Mouse (Mus musculus): ENCODE data around the gene Nin. TPM values are rescaled to one million over a fixed set of nuclear protein-coding genes. Genes with fewer than 3 reads are reported as not detected.

Gene Nin
- polyA plus RNA-seq, 1 experiment from 2014 or later, result 45.3 TPM

- no peak for ATAC-seq
- peak overlapping the region; percentile 81 for H3K4me3 ChIP-seq (replicated peaks; ENCODE audit: low read length)
- H3K36me3 ChIP-seq (ENCODE audit: control insufficient read depth, insufficient read depth), result no peaks in the 10 kb centered on the region
- H3K27ac ChIP-seq (ENCODE audit: low read length), result peak overlapping the region; percentile 92
- H3K9ac ChIP-seq (replicated peaks; ENCODE audit: low read depth, low read length), result peak overlapping the region; percentile 96
- peak overlapping the region; percentile 65 for H3K4me2 ChIP-seq (ENCODE audit: low read length)
- H3K9me3 ChIP-seq (ENCODE audit: control insufficient read depth, low read length), result no peaks in the 10 kb centered on the region
- WGBS, result 11% methylated on average over 23 of the region's 23 CpGs
- peaks cover 41% of the 10 kb centered on the region for H3K4me1 ChIP-seq (replicated peaks; ENCODE audit: control insufficient read depth, insufficient read depth, low read length)
- no peaks in the 10 kb centered on the region for H3K27me3 ChIP-seq (replicated peaks; ENCODE audit: control insufficient read depth, insufficient read depth, low read length)
Measured at GRCm38 (mm10) chr12:70110375-70111116, 3.0 kb downstream of the Nin start.

- ATAC-seq, result no peak
- Histone ChIP-seq H3K27ac (ENCODE audit: low read length) (peak overlapping the region; percentile 92), H3K9me3 (ENCODE audit: control insufficient read depth, low read length) (no peaks in the 10 kb centered on the region), H3K27me3 (replicated peaks; ENCODE audit: control insufficient read depth, insufficient read depth, low read length) (no peaks in the 10 kb centered on the region), H3K4me1 (replicated peaks; ENCODE audit: control insufficient read depth, insufficient read depth, low read length) (peaks cover 47% of the 10 kb centered on the region), H3K9ac (replicated peaks; ENCODE audit: low read depth, low read length) (peak overlapping the region; percentile 96), H3K36me3 (ENCODE audit: control insufficient read depth, insufficient read depth) (no peaks in the 10 kb centered on the region), H3K4me2 (ENCODE audit: low read length) (peak overlapping the region; percentile 65), H3K4me3 (replicated peaks; ENCODE audit: low read length) (peak overlapping the region; percentile 81)
- 40% methylated on average over 6 of the region's 6 CpGs for WGBS
Measured at GRCm38 (mm10) chr12:70109921-70110320, 3.6 kb downstream of the Nin start.

- Histone ChIP-seq H3K9me3 (ENCODE audit: control insufficient read depth, low read length) (no peaks in the 10 kb centered on the region), H3K27ac (ENCODE audit: low read length) (peak overlapping the region; percentile 57), H3K9ac (replicated peaks; ENCODE audit: low read depth, low read length) (peak overlapping the region; percentile 30; the same call in 1 of the 2 replicates), H3K36me3 (ENCODE audit: control insufficient read depth, insufficient read depth) (no peaks in the 10 kb centered on the region), H3K27me3 (replicated peaks; ENCODE audit: control insufficient read depth, insufficient read depth, low read length) (no peaks in the 10 kb centered on the region), H3K4me2 (ENCODE audit: low read length) (peak overlapping the region; percentile 65), H3K4me3 (replicated peaks; ENCODE audit: low read length) (peak overlapping the region; percentile 81), H3K4me1 (replicated peaks; ENCODE audit: control insufficient read depth, insufficient read depth, low read length) (peaks cover 59% of the 10 kb centered on the region)
- ATAC-seq, result peak; percentile 50
- 21% methylated on average over 2 of the region's 2 CpGs for WGBS
Measured at GRCm38 (mm10) chr12:70108104-70108503, 5.4 kb downstream of the Nin start.

GRCm38 (mm10) chr12:70106508-70106907, 7.0 kb downstream of the Nin start:
- Histone ChIP-seq H3K4me1 (replicated peaks; ENCODE audit: control insufficient read depth, insufficient read depth, low read length) (peaks cover 65% of the 10 kb centered on the region), H3K9ac (replicated peaks; ENCODE audit: low read depth, low read length) (no peak overlapping the region), H3K9me3 (ENCODE audit: control insufficient read depth, low read length) (no peaks in the 10 kb centered on the region), H3K27ac (ENCODE audit: low read length) (peak overlapping the region; percentile 62), H3K36me3 (ENCODE audit: control insufficient read depth, insufficient read depth) (peaks cover 2% of the 10 kb centered on the region; the same call in 1 of the 2 replicates), H3K4me3 (replicated peaks; ENCODE audit: low read length) (peak overlapping the region; percentile 15; the same call in 1 of the 2 replicates), H3K27me3 (replicated peaks; ENCODE audit: control insufficient read depth, insufficient read depth, low read length) (no peaks in the 10 kb centered on the region), H3K4me2 (ENCODE audit: low read length) (peak overlapping the region; percentile 65)
- WGBS, result 37% methylated on average over 9 of the region's 9 CpGs
- ATAC-seq, result no peak

GRCm38 (mm10) chr12:70105885-70106284, 7.6 kb downstream of the Nin start:
- Histone ChIP-seq H3K4me3 (replicated peaks; ENCODE audit: low read length) (peak overlapping the region; percentile 15; the same call in 1 of the 2 replicates), H3K4me2 (ENCODE audit: low read length) (peak overlapping the region; percentile 65), H3K27me3 (replicated peaks; ENCODE audit: control insufficient read depth, insufficient read depth, low read length) (no peaks in the 10 kb centered on the region), H3K4me1 (replicated peaks; ENCODE audit: control insufficient read depth, insufficient read depth, low read length) (peaks cover 65% of the 10 kb centered on the region), H3K36me3 (ENCODE audit: control insufficient read depth, insufficient read depth) (peaks cover 3% of the 10 kb centered on the region; the same call in 1 of the 2 replicates), H3K9me3 (ENCODE audit: control insufficient read depth, low read length) (no peaks in the 10 kb centered on the region), H3K27ac (ENCODE audit: low read length) (peak overlapping the region; percentile 62), H3K9ac (replicated peaks; ENCODE audit: low read depth, low read length) (no peak overlapping the region)
- 34% methylated on average over 6 of the region's 6 CpGs for WGBS
- ATAC-seq, result no peak

GRCm38 (mm10) chr12:70104776-70105420, 8.6 kb downstream of the Nin start:
- H3K4me3 ChIP-seq (replicated peaks; ENCODE audit: low read length), result no peak overlapping the region
- no peak overlapping the region for H3K9ac ChIP-seq (replicated peaks; ENCODE audit: low read depth, low read length)
- WGBS, result 7% methylated on average over 5 of the region's 5 CpGs
- H3K4me1 ChIP-seq (replicated peaks; ENCODE audit: control insufficient read depth, insufficient read depth, low read length), result peaks cover 58% of the 10 kb centered on the region
- H3K36me3 ChIP-seq (ENCODE audit: control insufficient read depth, insufficient read depth), result peaks cover 5% of the 10 kb centered on the region; the same call in 1 of the 2 replicates
- no peak for ATAC-seq
- H3K4me2 ChIP-seq (ENCODE audit: low read length), result peak overlapping the region; percentile 65
- H3K27me3 ChIP-seq (replicated peaks; ENCODE audit: control insufficient read depth, insufficient read depth, low read length), result no peaks in the 10 kb centered on the region
- no peak overlapping the region for H3K27ac ChIP-seq (ENCODE audit: low read length)
- no peaks in the 10 kb centered on the region for H3K9me3 ChIP-seq (ENCODE audit: control insufficient read depth, low read length)

- H3K27ac ChIP-seq (ENCODE audit: low read length), result no peak overlapping the region
- 33% methylated on average over 4 of the region's 4 CpGs for WGBS
- no peak for ATAC-seq
Measured at GRCm38 (mm10) chr12:70104199-70104598, 9.3 kb downstream of the Nin start.

GRCm38 (mm10) chr12:70103257-70103656, 10.3 kb downstream of the Nin start:
- Histone ChIP-seq H3K9me3 (ENCODE audit: control insufficient read depth, low read length) (no peaks in the 10 kb centered on the region), H3K36me3 (ENCODE audit: control insufficient read depth, insufficient read depth) (peaks cover 5% of the 10 kb centered on the region; the same call in 1 of the 2 replicates), H3K27ac (ENCODE audit: low read length) (no peak overlapping the region), H3K27me3 (replicated peaks; ENCODE audit: control insufficient read depth, insufficient read depth, low read length) (no peaks in the 10 kb centered on the region), H3K4me3 (replicated peaks; ENCODE audit: low read length) (no peak overlapping the region), H3K4me1 (replicated peaks; ENCODE audit: control insufficient read depth, insufficient read depth, low read length) (peaks cover 51% of the 10 kb centered on the region), H3K9ac (replicated peaks; ENCODE audit: low read depth, low read length) (no peak overlapping the region), H3K4me2 (ENCODE audit: low read length) (no peak overlapping the region)
- ATAC-seq, result no peak
- 76% methylated on average over 4 of the region's 4 CpGs for WGBS

More at GRCm38 (mm10) chr12:70104199-70104598, 9.3 kb downstream of the Nin start:
- Histone ChIP-seq H3K27me3 (replicated peaks; ENCODE audit: control insufficient read depth, insufficient read depth, low read length) (no peaks in the 10 kb centered on the region), H3K36me3 (ENCODE audit: control insufficient read depth, insufficient read depth) (peaks cover 5% of the 10 kb centered on the region; the same call in 1 of the 2 replicates), H3K9me3 (ENCODE audit: control insufficient read depth, low read length) (no peaks in the 10 kb centered on the region), H3K4me1 (replicated peaks; ENCODE audit: control insufficient read depth, insufficient read depth, low read length) (peaks cover 58% of the 10 kb centered on the region), H3K4me2 (ENCODE audit: low read length) (0 out of 2 replicates have a peak overlapping the region, but pooled peaks have one; percentile 4), H3K4me3 (replicated peaks; ENCODE audit: low read length) (no peak overlapping the region), H3K9ac (replicated peaks; ENCODE audit: low read depth, low read length) (0 out of 2 replicates have a peak overlapping the region, but pooled peaks have one; percentile 8)

- no peak overlapping the region for H3K4me3 ChIP-seq (replicated peaks; ENCODE audit: low read length)
- H3K4me2 ChIP-seq (ENCODE audit: low read length), result no peak overlapping the region
- H3K27ac ChIP-seq (ENCODE audit: low read length), result no peak overlapping the region
- 0 out of 2 replicates have a peak, but pooled peaks cover 2% of the 10 kb centered on the region for H3K27me3 ChIP-seq (replicated peaks; ENCODE audit: control insufficient read depth, insufficient read depth, low read length)
- no peak overlapping the region for H3K9ac ChIP-seq (replicated peaks; ENCODE audit: low read depth, low read length)
- WGBS, result 94% methylated on average over 9 of the region's 9 CpGs
- H3K9me3 ChIP-seq (ENCODE audit: control insufficient read depth, low read length), result no peaks in the 10 kb centered on the region
- no peak for ATAC-seq
- H3K36me3 ChIP-seq (ENCODE audit: control insufficient read depth, insufficient read depth), result peaks cover 5% of the 10 kb centered on the region; the same call in 1 of the 2 replicates
- H3K4me1 ChIP-seq (replicated peaks; ENCODE audit: control insufficient read depth, insufficient read depth, low read length), result peaks cover 43% of the 10 kb centered on the region
Measured at GRCm38 (mm10) chr12:70102426-70102825, 11.1 kb downstream of the Nin start.
